9 mouse cellular contexts compared by ENCODE assay signal in the genomic region with DNA sequence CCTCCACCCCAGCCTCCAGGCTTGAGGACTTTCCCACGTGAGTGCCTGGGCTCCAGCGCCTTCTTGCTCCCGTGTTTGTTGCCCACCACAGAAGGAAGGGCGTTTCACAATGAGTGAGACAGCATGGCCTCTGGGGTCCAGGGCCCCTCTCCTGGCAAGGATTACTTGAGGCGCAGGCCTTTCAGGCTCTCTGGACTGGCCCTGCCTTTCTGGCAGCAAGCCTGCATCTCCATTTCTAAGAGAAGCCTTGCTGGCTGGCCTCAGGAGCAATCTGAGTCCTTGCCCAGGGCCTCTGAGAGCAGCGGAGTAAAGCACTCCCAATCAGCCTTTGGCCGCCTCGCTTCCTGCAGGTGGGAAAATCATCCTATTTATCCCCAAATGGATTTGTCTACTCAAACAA.
DNase-seq lines count a peak whose midpoint lies in the region; ATAC-seq and TF ChIP-seq lines count a peak whose summit lies in the region.
"Had no signal": no experiment of that assay in that cellular context is flagged by ENCODE, and none has a peak within 500 bp of the region (broad histone marks: within the 10 kb centered on the region; RNA-seq: fewer than 3 reads in every experiment).

No protein-coding gene starts in this region.

- H3K4me3 ChIP-seq in lung, embryonic 15.5 days, result no peak overlapping the region
- H3K4me3 ChIP-seq in stomach, postnatal 0 days (ENCODE audit: low read depth, low read length), result no peak overlapping the region
- H3K4me3 ChIP-seq: neural tube, embryonic 12.5 days had no signal

- 31% methylated on average over 8 of the region's 8 CpGs for WGBS in lung, embryonic 15.5 days
- 47% methylated on average over 8 of the region's 8 CpGs for WGBS in stomach, postnatal 0 days

- peak; percentile 64 for ATAC-seq in lung, embryonic 15.5 days (ENCODE audit: borderline replicate concordance, extremely low read depth, low FRiP score, low TSS enrichment)
- ATAC-seq in stomach, postnatal 0 days (ENCODE audit: low FRiP score, low TSS enrichment), result 0 out of 2 replicates have a peak, but pooled peaks have one; percentile 15
- no peak for ATAC-seq in megakaryocyte progenitor cell, adult 5-6 weeks (replicated peaks; ENCODE audit: poor library complexity)

- H3K4me1 ChIP-seq in lung, embryonic 15.5 days, result peaks cover 35% of the 10 kb centered on the region
- no peaks in the 10 kb centered on the region for H3K4me1 ChIP-seq in stomach, postnatal 0 days (replicated peaks; ENCODE audit: control insufficient read depth, insufficient read depth)
- H3K4me1 ChIP-seq: neural tube, embryonic 12.5 days had no signal

- no peaks in the 10 kb centered on the region for H3K9me3 ChIP-seq in lung, embryonic 15.5 days
- H3K9me3 ChIP-seq in stomach, postnatal 0 days (ENCODE audit: control insufficient read depth, low read length), result no peaks in the 10 kb centered on the region
- H3K9me3 ChIP-seq: neural tube, embryonic 12.5 days had no signal

- peak overlapping the region; percentile 84 for H3K27ac ChIP-seq in lung, embryonic 15.5 days
- H3K27ac ChIP-seq in stomach, postnatal 0 days (replicated peaks), result peak overlapping the region; percentile 61; the same call in 1 of the 2 replicates
- H3K27ac ChIP-seq: neural tube, embryonic 12.5 days had no signal

- no peak overlapping the region for H3K9ac ChIP-seq in lung, embryonic 15.5 days
- no peak overlapping the region for H3K9ac ChIP-seq in stomach, postnatal 0 days (ENCODE audit: low read length)
- H3K9ac ChIP-seq: neural tube, embryonic 12.5 days had no signal

- no peak for TF ChIP-seq EP300 in stomach, postnatal 0 days (optimal IDR thresholded peaks at IDR 0.05)

- no peak overlapping the region for H3K4me2 ChIP-seq in lung, embryonic 15.5 days
- no peak overlapping the region for H3K4me2 ChIP-seq in stomach, postnatal 0 days (replicated peaks; ENCODE audit: low read depth)
- H3K4me2 ChIP-seq: neural tube, embryonic 12.5 days had no signal

- DNase-seq in urinary bladder, postnatal 14 days (ENCODE audit: low spot score), result peak; percentile 44
- DNase-seq in urinary bladder, postnatal 25 days (ENCODE audit: low spot score), result no peak
- peak; percentile 47 for DNase-seq in gastrocnemius, adult 18-20 months (ENCODE audit: low spot score)
- peak; percentile 54 for DNase-seq in heart, postnatal 4 days
- no peak for DNase-seq in stomach, postnatal 0 days (ENCODE audit: low spot score)
- no peak for DNase-seq in spleen, postnatal 36 days (ENCODE audit: low spot score in 2 of 2)

- no peaks in the 10 kb centered on the region for H3K36me3 ChIP-seq in lung, embryonic 15.5 days
- H3K36me3 ChIP-seq in stomach, postnatal 0 days (ENCODE audit: control insufficient read depth, insufficient read depth, low read length), result no peaks in the 10 kb centered on the region
- H3K36me3 ChIP-seq: neural tube, embryonic 12.5 days had no signal

- TF ChIP-seq CTCF in stomach, postnatal 0 days (IDR thresholded peaks at IDR 0.05; ENCODE audit: low read depth), result no peak

- no peaks in the 10 kb centered on the region for H3K27me3 ChIP-seq in lung, embryonic 15.5 days
- no peaks in the 10 kb centered on the region for H3K27me3 ChIP-seq in stomach, postnatal 0 days (ENCODE audit: control insufficient read depth, insufficient read depth, low read length)

Comparison
In these comparisons a context has a peak if more than half of its experiments do, and no peak if none do; other contexts are left out.
1. DNase-seq: peak in urinary bladder, postnatal 14 days (single experiment), gastrocnemius, adult 18-20 months (single experiment) and heart, postnatal 4 days (single experiment); none in urinary bladder, postnatal 25 days (single experiment), stomach, postnatal 0 days (single experiment) and spleen, postnatal 36 days (0 of 2).